Comparison of ENCODE assay signal across 25 mouse cellular contexts in genomic region chr6:100988521-100988920, GRCm38 (mm10).
DNase-seq lines count a peak whose midpoint lies in the region; ATAC-seq and TF ChIP-seq lines count a peak whose summit lies in the region.
"Had no signal": no experiment of that assay in that cellular context is flagged by ENCODE, and none has a peak within 500 bp of the region (broad histone marks: within the 10 kb centered on the region; RNA-seq: fewer than 3 reads in every experiment).

No protein-coding gene starts in this region.

- WGBS in lung, postnatal 0 days, result 16% methylated on average over 6 of the region's 6 CpGs

- no peaks in the 10 kb centered on the region for H3K9me3 ChIP-seq in lung, postnatal 0 days (ENCODE audit: low read length)
- H3K9me3 ChIP-seq: embryonic facial prominence, embryonic 13.5 days; embryonic facial prominence, embryonic 15.5 days; forebrain, embryonic 10.5 days; forebrain, embryonic 12.5 days had no signal

- H3K4me1 ChIP-seq in lung, postnatal 0 days (ENCODE audit: insufficient read depth, low read depth, low read length), result no peaks in the 10 kb centered on the region
- H3K4me1 ChIP-seq: embryonic facial prominence, embryonic 15.5 days; forebrain, embryonic 12.5 days had no signal

- TF ChIP-seq CTCF in lung, postnatal 0 days (IDR thresholded peaks at IDR 0.05), result no peak

- H3K27me3 ChIP-seq in lung, postnatal 0 days (replicated peaks; ENCODE audit: insufficient read depth, low read length), result no peaks in the 10 kb centered on the region
- H3K27me3 ChIP-seq: embryonic facial prominence, embryonic 13.5 days; embryonic facial prominence, embryonic 15.5 days; forebrain, embryonic 12.5 days had no signal

- no peak overlapping the region for H3K4me2 ChIP-seq in lung, postnatal 0 days (replicated peaks; ENCODE audit: low read depth, low read length)
- H3K4me2 ChIP-seq: embryonic facial prominence, embryonic 13.5 days; embryonic facial prominence, embryonic 15.5 days; forebrain, embryonic 12.5 days had no signal

- peak; percentile 61 for ATAC-seq in lung, postnatal 0 days
- ATAC-seq: activated CD4-positive, CD25-positive, alpha-beta regulatory T cell, adult 4 months; forebrain, embryonic 14.5 days; forebrain, embryonic 16.5 days; Patski had no signal

- TF ChIP-seq EP300 in lung, postnatal 0 days (IDR thresholded peaks at IDR 0.05), result no peak

- intact Hi-C loops in heart, postnatal 10 days (cut with DNase I), result no loop called here

- no peak overlapping the region for H3K9ac ChIP-seq in lung, postnatal 0 days (replicated peaks; ENCODE audit: low read depth)
- H3K9ac ChIP-seq: embryonic facial prominence, embryonic 13.5 days; embryonic facial prominence, embryonic 15.5 days; forebrain, embryonic 12.5 days had no signal

- no peaks in the 10 kb centered on the region for H3K36me3 ChIP-seq in lung, postnatal 0 days (ENCODE audit: insufficient read depth, low read length)
- H3K36me3 ChIP-seq: embryonic facial prominence, embryonic 13.5 days; embryonic facial prominence, embryonic 15.5 days; forebrain, embryonic 10.5 days; forebrain, embryonic 12.5 days; G1E had no signal

- no peak overlapping the region for H3K4me3 ChIP-seq in lung, postnatal 0 days (ENCODE audit: low read depth, low read length)
- H3K4me3 ChIP-seq: embryonic facial prominence, embryonic 13.5 days; embryonic facial prominence, embryonic 15.5 days; erythroblast, embryonic 14.5 days; forebrain, embryonic 10.5 days; forebrain, embryonic 12.5 days had no signal

- H3K27ac ChIP-seq in lung, postnatal 0 days (ENCODE audit: low read length), result no peak overlapping the region
- H3K27ac ChIP-seq: embryonic facial prominence, embryonic 13.5 days; embryonic facial prominence, embryonic 15.5 days; forebrain, embryonic 10.5 days; forebrain, embryonic 12.5 days had no signal

- peak; percentile 77 for DNase-seq in heart, adult 11 months
- DNase-seq in heart, postnatal 10 days, result no peak
- no peak for DNase-seq in lung, postnatal 0 days (ENCODE audit: low spot score)
- DNase-seq in lung, postnatal 4 days, result no peak
- peak; percentile 4 for DNase-seq in A20 (ENCODE audit: low read depth, low spot score)
- no peak for DNase-seq in right cerebral cortex, postnatal 10 days (ENCODE audit: low spot score in 2 of 2)
- DNase-seq: adrenal gland, adult 8-10 months; adrenal gland, postnatal 14 days; adrenal gland, postnatal 36 days; cerebellum, adult 18-20 months; cerebellum, adult 8-10 months; cerebellum, adult 9-11 months; cerebellum, postnatal 14 days; cerebellum, postnatal 36 days; embryo, embryonic 11 days had no signal

Comparison
In these comparisons a context has a peak if more than half of its experiments do, and no peak if none do; other contexts are left out.
1. DNase-seq: peak in heart, adult 11 months (single experiment) and A20 (single experiment); none in heart, postnatal 10 days (0 of 2), lung, postnatal 0 days (single experiment), lung, postnatal 4 days (0 of 2) and right cerebral cortex, postnatal 10 days (0 of 2).